Mouse (Mus musculus) naive thymus-derived CD4-positive, alpha-beta T cell, adult 5 months (primary cell): ENCODE results near the gene Hcn2. TPM values are rescaled to one million over a fixed set of nuclear protein-coding genes. Genes with fewer than 3 reads are reported as not detected.

Experiments
- polyA plus RNA-seq: library from polyadenylated mRNA; unstranded; fragments of 100-300 nt; shearing (Covaris generic); gene quantifications from one replicate; pipeline ENCODE4 v1.2.1, GENCODE M21; 2017

The Hcn2 gene
- not detected for polyA plus RNA-seq

GRCm38 (mm10) chr10:79716254-79716987 lies at the start of gene Hcn2:
Gene Hcn2, plus strand, starts transcription at chr10:79716634.

GRCm38 (mm10) chr10:79668771-79669575 lies 47.5 kb upstream of the Hcn2 start, which contains the start of gene Tpgs1:
Gene Tpgs1, plus strand, starts transcription at chr10:79669369.

DNA sequence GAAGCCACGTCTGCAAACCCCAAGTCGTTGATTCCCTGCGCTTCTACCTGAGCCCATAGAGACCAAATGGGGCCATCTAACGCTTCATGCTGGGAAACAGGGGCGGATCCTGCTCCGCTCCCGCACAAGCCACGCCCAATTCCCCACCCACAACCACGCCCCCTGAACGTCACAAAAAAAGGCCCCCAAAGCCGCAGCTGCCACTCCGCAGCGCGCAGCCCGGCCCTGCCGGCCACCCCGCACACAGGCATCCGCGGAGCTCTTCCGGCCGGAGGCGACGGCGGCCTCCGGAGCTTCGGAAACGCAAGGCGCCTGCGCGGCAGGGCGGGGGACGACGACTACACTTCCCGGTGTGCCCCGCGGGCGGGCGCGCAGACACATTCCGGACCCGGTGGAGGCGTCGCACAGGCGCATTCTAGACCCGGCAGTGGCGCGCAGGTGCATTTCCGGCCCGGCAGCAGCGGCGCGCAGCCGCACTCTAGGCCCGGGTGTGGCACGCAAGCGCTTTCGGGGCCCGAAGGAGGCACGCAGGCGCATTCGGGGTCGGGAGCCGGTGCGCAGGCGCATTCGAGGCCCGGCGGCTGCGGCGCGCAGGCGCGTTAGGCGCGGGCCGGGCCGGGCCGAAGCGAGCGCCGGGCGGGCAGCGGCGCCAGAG lies 34.7 kb upstream of the Hcn2 start, which contains the start of gene Cdc34:
Cdc34 (plus strand) TSS at position 605 of the 655 bp plus-strand sequence.

GRCm38 (mm10) chr10:79688720-79689119 lies 27.7 kb upstream of the Hcn2 start, which contains the start of gene Gzmm:
Gene Gzmm, plus strand, starts transcription at chr10:79689020.

DNA sequence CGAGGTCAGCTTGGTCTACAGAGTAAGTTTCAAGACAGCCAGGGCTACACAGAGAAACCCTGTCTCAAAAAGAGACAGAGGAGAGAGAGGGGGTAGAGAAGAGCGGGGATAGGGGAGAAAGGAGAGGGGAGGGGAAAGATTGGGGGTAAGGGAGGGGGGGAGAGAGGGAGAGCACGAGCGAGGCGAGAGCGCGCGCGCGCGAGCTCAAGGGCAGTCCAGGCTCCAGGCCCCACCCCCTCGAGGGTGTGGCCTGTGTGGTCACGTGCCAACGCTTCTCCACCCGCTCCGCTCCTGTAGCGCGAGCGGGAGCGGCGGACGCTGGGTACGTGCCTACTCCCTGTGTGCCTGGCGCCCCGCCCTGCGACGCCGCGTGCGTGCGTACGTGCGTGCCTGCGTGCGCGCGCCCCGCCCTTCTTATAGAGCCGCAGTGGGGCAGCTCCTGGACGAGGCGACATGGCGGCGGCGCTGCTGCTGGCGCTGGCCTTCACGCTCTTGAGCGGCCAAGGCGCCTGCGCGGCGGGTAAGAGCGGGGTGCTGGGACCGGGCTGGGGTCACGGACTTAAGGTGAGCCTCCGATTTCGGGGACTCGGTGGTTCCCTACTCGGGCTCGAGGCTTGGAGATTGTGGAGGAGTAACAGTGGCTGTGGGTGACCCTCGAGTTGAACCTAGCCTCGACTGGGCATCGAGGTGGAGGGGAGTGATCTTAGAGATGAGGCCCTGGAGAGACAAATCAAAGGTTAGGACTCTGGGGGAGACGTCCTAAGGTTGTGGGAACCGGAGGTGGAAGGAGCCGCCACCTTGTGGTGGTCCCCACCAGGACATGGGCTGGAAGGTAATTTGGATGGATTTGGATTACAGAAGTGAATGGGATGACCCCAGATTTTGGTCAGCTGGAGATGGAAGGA lies 12.1 kb upstream of the Hcn2 start, which contains the start of gene Bsg:
Bsg (plus strand) TSS at position 427 of the 905 bp plus-strand sequence.

GRCm38 (mm10) chr10:79745898-79746773 lies 29.7 kb downstream of the Hcn2 start, which contains the start of gene Polrmt:
Gene Polrmt, minus strand, starts transcription at chr10:79746581.

GRCm38 (mm10) chr10:79754856-79755516 lies 38.6 kb downstream of the Hcn2 start, which contains the start of gene Fgf22:
Gene Fgf22, plus strand, starts transcription at chr10:79755076.

DNA sequence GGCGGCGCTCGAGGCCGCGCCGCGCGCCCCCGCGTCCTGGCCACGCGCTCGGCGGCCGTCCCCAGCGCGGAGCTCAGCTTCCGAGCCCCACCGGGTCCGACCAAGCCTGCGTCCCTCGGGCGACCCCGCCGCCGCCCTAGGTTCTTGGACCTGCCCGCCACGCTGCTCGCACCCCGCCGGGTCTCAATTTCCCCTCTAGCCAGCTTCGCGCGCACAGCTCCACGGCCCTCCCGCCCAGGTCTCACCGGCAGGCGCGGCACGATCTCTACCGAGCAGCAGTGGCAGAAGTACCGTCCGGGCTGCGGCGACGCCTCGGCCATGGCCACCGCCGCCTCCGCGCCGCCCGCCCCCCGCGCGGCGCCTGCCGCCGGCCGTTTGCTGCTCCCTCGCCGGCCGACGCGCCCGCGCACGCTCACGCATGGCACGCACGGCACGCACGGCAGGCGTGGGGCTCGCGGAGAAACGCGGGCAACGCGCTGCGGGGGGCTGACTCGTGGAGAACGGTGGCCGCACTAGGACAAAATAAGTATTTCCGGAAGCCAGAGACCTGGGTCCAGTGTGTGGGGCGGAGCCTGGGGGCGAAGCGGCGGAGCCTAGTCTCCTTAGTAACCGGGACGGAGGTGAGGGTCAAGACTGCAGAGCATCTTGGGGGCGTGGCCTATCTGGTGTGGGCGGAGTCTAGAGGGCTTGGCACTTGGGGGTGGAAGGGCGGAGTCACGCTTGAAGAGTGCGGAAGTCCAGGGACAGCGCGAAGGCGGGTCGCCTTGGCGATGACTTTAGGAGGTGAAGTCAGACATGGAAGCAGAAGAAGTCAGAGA lies 50.3 kb downstream of the Hcn2 start, which contains the start of gene Rnf126:
Rnf126 (minus strand) TSS at position 445 of the 818 bp plus-strand sequence.

GRCm38 (mm10) chr10:79777103-79777531 lies 60.7 kb downstream of the Hcn2 start, which contains the start of gene Fstl3:
Gene Fstl3, plus strand, starts transcription at chr10:79777272.

Other genes starting within 250 kb of the Hcn2 start
- gene Vmn2r83, start 247.9 kb upstream of the Hcn2 start, polyA plus RNA-seq = not detected
- 0.82 TPM for gene Plpp2, start 182.8 kb upstream of the Hcn2 start, polyA plus RNA-seq
- 62.4 TPM for gene Mier2, start 161.4 kb upstream of the Hcn2 start, polyA plus RNA-seq
- not detected for gene Theg, start 129.3 kb upstream of the Hcn2 start, polyA plus RNA-seq
- not detected for gene C2cd4c, start 102.6 kb upstream of the Hcn2 start, polyA plus RNA-seq
- gene Shc2, start 78.7 kb upstream of the Hcn2 start, polyA plus RNA-seq = not detected
- gene Odf3l2, start 70.9 kb upstream of the Hcn2 start, polyA plus RNA-seq = not detected
- gene Madcam1, start 52.1 kb upstream of the Hcn2 start, polyA plus RNA-seq = not detected
- 24.9 TPM for gene Tpgs1, start 47.3 kb upstream of the Hcn2 start, polyA plus RNA-seq
- 81.2 TPM for gene Cdc34, start 34.4 kb upstream of the Hcn2 start, polyA plus RNA-seq
- 0.90 TPM for gene Gzmm, start 27.6 kb upstream of the Hcn2 start, polyA plus RNA-seq
- gene Bsg, start 12.1 kb upstream of the Hcn2 start, polyA plus RNA-seq = 151 TPM
- 45.2 TPM for gene Polrmt, start 29.9 kb downstream of the Hcn2 start, polyA plus RNA-seq
- 0.21 TPM for gene Fgf22, start 38.4 kb downstream of the Hcn2 start, polyA plus RNA-seq
- gene Rnf126, start 50.3 kb downstream of the Hcn2 start, polyA plus RNA-seq = 59.0 TPM
- gene Fstl3, start 60.6 kb downstream of the Hcn2 start, polyA plus RNA-seq = 0.52 TPM
- gene Prss57, start 74.3 kb downstream of the Hcn2 start, polyA plus RNA-seq = not detected
- 1.4 TPM for gene Palm, start 76.9 kb downstream of the Hcn2 start, polyA plus RNA-seq
- gene Misp, start 104.4 kb downstream of the Hcn2 start, polyA plus RNA-seq = not detected
- gene Ptbp1, start 137.8 kb downstream of the Hcn2 start, polyA plus RNA-seq = 654 TPM
- not detected for gene Prtn3, start 157.8 kb downstream of the Hcn2 start, polyA plus RNA-seq
- 12.7 TPM for gene Plppr3, start 158.0 kb downstream of the Hcn2 start, polyA plus RNA-seq
- gene Elane, start 169.6 kb downstream of the Hcn2 start, polyA plus RNA-seq = not detected
- gene Cfd, start 174.2 kb downstream of the Hcn2 start, polyA plus RNA-seq = not detected
- gene Med16, start 192.3 kb downstream of the Hcn2 start, polyA plus RNA-seq = 36.7 TPM
- 16.0 TPM for gene Gm26602, start 194.2 kb downstream of the Hcn2 start, polyA plus RNA-seq
- gene Kiss1r, start 200.3 kb downstream of the Hcn2 start, polyA plus RNA-seq = 0.34 TPM
- gene R3hdm4, start 204.6 kb downstream of the Hcn2 start, polyA plus RNA-seq = 135 TPM
- gene Arid3a, start 210.4 kb downstream of the Hcn2 start, polyA plus RNA-seq = 4.1 TPM
- gene Wdr18, start 243.5 kb downstream of the Hcn2 start, polyA plus RNA-seq = 75.5 TPM